Mouse (Mus musculus): ENCODE results near the gene Sema6b.

Sema6b gene

DNA sequence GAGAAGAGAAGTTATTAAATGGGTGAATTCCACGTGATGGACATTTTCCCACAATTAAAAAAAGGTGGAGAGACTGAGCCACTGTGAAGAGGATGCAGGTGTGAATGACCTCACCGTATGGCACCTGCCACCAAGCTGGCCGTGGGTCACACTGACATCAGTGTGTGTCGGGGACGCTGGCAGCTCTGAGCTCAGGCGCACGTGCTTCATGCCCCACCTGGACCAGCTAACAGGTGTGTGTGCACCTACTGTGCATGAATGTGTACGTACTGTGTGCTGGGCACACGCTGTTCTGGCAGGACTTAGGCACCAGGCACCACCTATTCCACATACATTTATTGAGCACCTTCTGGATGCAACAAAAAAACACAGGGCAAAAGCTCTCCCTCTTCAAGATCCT, 4.4 kb upstream of the Sema6b start:
- no peak for DNase-seq

DNA sequence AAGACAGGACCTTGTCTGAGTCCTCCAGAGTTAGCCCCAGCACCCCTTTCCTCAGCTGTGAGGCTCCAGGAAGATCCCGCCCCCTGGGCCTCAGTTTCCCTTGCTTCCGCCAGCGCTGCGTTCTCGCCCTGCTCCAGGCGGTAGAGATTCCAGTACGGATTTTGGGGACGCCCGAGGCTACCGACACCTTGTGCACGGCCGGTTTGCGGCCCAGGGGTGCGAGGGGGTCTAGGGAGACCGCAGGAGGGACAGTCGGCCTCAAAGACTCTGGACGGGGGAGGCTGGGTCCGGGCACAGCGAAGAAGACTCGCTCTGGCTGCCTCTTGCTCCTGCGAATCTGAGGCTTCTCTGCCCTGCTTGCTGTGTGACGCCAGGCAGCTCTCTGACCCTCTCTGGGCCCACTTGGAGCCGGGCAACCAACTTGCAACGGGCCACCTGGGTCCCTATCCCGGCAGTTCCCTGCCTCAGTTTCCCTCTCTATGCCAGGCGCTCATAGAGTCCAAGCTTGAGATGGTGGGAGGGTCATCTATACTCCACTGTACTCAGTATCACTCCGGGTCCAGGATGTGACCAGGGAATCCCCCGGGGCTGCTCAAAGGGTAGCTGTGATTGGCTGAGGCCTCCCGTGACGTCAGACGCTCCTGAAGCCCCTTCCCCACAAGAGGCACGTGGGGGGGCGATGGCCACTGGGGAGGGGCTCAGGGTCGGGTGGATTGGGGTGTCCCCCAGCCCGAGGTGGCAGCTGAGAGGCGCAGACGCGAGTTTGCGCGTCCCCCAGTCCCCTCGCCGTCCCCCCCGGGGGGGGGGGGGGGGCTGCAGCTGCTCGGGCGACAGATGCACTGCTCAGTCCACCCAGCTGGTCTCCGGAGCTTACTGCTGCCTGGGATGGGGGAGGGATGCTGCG, 1.8 kb upstream of the Sema6b start:
- DNase-seq = peak; percentile 80

DNA sequence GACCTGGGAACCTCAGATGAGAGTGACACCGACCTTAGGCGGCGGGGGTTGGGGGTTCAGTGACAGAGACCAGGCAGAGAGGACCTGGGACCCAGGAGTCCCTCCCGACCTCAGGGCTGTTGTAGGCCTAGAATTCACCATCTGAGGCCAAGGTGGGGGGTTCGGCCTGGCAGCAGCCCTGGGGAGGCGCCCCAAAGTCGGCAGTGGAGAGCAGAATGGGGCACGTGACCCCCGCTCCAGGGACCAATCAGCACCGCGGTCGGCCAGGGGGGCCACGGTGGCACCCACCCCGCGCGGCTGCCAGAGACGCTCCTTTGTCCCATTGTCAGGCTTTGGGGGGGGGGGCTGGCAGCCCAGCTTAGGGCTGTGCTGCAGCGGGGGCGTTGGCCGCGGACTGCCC, 788 bp downstream of the Sema6b start:
- no peak for DNase-seq

DNA sequence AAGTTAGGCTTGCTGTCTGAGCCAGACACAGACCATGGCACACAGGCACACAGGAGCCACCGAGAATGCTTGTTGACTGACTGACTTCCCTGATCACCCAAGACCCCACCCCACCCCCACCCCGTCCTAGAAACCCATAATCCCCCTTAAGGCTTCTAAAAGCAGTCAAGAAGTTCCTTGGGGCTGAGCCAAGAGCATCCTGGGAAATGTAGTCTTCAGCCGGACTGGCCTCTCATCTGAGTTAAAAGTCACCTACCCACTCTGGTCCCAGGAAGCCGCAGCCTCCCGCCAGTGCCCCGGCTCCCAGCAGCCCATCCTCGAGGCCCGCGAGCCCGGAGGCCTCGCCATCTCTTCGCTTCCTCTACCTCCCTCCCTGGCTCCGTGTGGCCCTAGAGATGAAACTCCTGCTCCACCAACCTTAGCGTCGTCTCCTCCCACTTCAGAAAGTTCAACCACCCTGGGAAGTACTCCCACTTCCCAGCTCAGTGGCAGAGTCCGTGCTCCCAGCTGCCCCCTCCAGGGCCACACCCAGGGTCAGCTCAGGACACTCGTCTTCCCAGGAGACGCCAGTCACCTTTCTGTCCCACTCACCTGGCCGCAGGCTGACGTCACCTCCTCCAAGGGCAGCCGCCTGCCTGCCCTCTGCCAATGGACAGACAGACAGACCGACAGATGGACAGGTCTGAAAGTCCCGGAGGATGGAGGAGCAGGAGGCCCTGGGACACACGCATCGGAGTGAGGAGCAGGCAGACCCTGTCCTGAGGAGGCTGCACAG, 2.1 kb downstream of the Sema6b start:
- no peak for DNase-seq

DNA sequence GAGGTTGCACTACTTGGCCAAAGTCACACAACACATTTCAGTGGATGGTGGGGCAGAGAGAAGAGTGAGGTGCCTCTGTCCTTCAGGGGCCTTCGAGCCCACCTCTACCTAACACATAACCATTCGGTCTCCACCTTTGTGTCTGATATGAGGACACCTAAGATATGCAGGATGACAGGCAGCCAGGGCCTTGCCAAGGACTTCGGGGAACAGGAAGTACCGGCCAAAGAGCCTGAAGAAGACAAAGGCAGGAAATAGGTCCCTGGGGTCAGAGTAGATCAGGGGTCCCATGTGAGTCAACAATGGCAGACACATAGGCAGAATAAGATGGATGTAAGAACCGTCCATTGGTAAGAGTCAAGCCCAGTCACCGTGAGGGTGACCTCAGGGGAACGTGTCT, 3.6 kb downstream of the Sema6b start:
- DNase-seq = no peak

DNA sequence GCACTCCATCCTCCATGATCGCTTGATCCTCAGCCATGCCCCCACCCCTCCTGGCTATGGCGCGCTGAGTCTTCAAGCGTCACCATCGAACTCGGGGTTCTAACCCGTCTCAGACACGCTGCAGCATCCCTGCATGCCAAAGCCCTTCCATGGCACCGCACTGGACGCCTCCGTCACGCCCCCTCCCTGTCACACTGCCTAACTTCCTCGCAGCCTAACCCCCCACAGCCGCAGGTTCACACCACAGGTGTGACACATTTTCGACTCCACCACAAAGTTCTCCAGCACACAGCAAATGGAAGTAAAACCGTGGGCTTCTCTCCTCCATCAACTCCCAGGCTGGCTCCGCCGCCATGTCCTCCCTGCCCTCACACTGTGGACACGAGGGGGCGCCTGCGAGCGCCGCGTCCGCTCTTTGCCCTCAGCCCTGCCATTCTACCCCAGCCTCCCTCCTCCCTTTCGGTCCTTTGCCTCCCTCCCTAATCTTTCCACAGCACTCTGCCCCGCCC, 5.6 kb downstream of the Sema6b start:
- peak; percentile 72 for DNase-seq

DNA sequence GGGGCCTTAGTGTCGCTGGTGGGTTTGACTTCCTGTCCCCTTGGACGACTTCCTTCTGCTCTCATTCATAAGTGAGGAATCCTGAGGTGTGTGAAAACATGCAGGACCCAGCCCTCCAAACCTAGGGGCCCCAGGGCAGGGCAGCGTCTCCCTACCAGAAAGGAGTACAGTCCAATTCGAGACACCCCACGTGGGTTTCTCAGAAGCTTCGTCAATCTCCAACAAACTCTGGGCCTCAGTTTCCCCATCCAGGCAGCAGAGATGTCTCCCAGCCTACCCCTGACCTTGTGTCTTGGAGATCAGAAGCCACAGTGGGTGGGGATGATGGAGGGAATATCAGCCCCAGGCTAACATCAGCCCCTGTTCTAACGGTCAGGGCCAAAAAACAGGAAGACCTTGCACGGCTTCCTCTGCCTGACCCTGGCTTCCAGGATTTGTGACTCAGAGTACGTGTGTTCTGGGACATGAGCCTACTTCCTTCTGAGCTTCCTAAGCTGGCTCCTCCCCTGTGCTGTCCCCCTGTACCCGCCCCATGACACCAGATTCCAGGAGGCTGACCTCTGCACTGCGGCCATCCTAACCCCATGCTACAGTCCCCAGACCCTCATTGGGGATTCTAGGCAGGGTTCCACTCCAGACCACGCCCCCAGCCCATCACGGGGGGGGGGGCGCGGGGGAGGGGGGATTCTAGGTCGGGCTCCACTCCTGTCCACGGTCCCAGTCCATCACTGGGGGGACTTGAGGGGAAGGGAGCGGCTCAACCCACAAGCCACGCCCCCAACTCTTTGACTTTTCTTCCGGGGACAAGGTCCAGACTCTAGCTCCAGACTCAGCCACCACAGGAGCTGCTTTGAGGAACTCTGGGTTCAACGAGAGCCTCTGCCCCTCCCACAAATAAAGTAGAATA, 6.4 kb downstream of the Sema6b start:
- no peak for DNase-seq

DNA sequence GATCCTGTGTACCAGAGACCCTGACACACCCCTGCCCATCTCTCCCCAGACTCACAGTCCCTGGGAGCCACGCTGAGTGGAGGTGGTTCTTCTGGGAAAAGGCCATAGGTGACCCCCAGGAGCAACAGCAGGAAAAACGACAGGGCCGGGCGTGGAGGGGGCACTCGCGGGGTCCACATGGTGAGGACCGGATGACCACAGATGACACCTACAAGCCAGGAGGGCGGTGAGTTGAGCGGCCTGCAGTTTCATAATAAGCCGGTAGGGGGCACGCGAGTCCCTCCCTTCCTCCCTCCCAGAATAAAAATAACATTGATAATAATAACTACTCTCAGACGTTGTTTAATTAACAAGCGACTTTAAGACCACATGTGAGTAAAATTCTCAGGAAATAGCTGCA, 7.5 kb downstream of the Sema6b start:
- peak; percentile 70 for DNase-seq

DNA sequence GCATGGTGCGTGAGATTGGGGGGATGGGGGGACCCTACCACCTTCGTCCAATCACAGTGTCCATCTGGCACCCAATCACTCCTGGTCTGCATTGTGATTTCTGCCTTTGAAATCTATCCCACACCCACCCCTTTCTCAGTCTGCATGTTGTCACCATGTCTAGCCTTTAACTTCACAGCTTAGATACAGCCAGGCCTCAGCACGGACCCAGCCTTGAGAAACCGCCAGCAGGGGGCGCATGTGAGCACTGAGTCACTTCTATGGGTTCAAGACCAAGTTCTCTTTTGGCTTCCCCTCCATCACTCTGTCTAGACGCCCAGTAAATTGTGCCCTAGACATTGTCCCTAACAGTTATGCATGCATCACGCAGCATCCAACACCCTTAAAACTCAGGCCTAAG, 8.3 kb downstream of the Sema6b start:
- DNase-seq = peak; percentile 69

DNA sequence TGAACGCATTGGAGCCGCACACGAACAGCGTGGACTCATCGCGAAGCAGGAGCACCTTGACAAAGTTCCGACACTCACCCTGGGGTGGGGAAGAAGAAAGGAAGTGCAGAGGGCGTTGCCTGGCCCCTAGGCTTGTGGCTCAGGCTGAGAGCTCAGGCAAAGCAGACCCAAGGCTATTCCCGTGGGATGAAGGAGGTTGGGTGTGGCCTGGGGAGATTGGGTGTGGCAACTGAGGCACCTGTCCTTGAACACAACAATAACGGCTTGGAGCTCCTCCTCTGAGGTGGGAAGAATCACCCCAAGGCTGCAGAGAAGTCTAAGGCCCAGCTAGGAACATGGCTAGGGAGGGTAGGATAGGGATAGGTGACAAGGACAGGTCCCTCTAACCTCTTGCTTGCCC, 9.0 kb downstream of the Sema6b start:
- DNase-seq = no peak

DNA sequence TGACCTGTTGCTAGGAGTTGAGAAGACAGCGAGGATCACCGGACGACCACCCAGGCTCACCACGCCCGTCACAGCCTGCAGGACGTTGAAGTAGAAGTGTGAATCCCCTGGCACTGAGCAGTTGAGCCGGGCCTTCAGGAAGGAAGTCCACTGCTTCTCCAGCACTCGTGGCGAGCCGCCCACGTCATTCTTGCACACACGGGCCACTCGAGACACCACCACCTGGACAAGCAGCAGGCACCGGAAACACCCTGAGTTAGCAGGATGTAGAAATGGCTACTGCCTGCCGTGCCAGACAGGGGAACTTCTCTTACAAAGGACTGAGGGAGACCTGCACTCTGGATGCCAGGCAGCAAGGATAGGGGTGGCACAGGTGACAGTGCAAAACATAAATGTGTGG, 11.9 kb downstream of the Sema6b start:
- DNase-seq = no peak

DNA sequence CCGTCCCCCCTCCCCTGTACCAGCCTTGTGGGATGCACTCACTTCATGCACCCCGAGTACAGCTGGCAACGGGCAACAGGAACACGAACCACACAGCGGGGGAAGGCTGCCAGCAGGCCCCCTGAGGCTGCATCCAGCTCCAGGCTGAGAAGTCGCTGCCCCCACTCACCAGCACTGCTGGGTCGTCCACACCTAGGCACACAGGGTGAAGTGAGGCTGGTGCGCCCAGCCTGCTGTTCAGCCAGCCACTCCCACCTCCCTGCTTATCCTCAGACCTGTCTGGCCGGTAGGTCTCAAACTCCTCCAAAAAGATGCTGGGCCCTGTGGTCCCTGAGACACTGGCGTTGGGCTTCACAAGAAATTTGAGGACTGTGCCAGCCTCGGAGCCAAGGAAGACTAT, 14.0 kb downstream of the Sema6b start:
- no peak for DNase-seq

DNA sequence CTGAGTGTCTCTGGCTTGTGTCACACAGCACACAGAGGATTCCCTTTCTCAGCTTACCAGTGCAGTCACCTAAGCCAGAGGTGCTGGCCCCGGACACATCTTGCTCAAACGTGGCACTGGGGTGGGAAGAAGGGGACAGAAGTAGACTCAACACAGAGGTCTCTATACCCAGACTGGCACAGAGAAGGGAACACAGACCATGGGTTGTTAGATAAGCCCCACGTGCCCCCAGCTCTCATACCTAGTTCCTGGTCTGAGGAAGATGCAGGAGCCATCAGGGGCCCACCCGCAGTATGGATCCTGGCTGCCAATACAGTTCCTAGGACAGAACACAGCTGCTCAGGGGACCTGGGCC, 14.9 kb downstream of the Sema6b start:
- DNase-seq = no peak

DNA sequence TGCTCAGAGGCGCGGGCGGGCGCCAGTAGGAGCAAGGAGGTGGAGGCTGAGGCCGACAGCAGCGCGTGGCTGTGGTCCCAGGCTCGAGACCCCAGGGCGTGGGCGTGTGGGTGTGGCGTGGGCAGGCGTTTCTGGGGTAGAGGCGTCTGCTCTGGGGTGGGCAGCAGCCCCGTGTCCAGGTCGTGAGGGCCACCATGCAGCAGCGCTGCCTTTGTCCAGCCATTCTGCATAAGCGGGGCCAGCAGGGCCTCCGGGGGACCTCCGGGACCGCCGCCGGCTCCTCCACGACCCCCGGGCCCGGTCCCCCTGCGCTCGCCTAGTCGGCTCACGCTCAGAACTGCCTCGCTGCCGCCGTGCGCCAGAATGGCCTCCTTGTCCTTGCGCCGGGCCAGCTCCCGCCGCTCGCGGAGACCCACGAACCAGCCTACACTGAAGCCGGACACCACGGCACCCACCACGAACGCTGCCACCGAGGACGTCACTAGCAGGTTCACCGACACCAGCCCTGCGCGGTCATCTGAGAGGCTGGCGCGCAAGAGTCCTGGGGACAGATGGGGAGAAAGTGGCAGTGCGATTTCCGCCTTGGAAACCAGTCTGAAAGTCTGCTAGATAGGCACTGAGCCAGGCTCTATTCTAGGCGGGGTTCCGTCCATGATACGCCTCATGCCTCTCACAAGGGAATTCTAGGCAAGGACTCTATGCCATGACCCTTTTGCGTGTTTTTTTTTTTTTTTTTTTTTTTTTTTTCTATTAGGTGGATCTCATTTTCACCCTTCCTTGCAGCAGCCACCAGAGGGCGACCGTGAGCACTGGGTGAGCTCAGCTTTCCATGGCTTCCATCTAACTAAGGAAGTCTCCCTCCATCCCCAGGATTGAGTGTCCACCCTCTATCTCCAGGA, 15.5 kb downstream of the Sema6b start:
- peak; percentile 78 for DNase-seq

DNA sequence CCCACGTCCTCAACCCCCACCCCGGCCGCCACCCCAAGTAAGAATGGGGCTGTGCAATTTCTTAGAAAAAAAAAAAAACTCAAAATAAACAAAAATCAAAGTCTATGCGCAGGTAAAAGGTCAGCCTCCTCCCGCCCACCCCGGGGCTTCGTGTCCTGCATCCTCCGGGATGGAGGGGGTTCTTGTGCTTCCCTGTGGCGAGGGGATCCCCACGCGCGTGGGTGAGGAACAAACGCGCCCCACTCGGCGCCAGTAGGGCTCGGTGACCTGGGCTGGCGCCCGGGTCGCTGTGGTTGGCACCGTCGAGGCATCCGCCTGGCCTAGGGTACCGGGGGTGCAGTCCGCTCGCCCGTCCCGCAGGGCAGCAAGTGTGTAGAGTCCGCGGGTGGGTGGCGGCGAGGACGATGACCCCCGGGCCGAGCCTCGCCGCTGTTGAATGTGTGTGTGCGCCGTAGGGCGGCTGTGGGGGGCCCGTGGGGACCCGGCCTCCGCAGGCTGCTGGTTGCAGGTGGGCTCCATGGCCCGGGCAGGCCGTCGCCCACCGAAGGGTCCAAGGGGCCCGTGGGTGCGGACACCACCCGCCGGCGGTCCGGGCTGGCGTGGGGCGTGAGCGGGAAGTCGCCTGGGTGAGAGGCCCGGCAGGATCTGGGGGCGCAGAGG, 16.3 kb downstream of the Sema6b start:
- DNase-seq = no peak

DNA sequence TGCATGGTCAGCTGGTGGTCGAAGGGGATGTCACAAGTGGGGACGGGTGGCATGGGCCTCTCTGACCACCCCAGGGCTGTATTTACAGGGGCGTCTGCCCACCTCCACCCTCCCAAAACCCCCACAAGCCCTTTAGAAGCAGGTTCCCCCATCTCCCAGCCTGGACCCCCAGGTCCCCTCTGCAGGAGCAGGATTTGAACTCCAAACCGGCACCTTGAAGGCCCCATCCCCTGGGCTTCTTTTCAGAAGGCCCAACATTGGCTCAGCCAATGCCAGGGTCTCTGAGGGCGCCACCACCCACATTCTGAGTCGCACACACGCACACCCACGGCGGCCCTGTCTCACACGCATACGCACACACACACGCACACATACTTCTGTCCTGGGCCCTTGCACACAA, 17.0 kb downstream of the Sema6b start:
- no peak for DNase-seq

DNA sequence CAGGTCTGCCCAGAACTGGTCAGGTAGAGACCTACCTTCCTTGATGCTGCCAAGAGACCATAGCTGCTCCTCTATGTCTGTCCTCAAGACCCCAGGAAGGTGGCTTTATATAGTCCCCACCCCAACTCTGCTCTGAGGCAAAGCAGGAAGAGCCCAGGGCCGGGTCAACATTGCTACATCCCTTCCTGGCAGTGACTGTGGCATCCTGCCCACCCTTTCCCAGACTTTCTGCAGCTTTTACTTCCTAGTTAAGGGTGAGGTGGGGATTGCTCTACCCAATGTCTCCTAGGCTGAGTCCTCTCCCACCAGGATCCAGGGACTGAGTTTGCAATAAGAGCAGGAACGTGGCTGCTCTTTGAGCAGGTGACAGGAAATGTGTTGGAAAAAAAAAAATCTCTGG, 18.3 kb downstream of the Sema6b start, which contains the start of gene Lrg1:
Gene Lrg1, minus strand, starts transcription at position 176 of the 400 bp plus-strand sequence.
- no peak for DNase-seq

DNA sequence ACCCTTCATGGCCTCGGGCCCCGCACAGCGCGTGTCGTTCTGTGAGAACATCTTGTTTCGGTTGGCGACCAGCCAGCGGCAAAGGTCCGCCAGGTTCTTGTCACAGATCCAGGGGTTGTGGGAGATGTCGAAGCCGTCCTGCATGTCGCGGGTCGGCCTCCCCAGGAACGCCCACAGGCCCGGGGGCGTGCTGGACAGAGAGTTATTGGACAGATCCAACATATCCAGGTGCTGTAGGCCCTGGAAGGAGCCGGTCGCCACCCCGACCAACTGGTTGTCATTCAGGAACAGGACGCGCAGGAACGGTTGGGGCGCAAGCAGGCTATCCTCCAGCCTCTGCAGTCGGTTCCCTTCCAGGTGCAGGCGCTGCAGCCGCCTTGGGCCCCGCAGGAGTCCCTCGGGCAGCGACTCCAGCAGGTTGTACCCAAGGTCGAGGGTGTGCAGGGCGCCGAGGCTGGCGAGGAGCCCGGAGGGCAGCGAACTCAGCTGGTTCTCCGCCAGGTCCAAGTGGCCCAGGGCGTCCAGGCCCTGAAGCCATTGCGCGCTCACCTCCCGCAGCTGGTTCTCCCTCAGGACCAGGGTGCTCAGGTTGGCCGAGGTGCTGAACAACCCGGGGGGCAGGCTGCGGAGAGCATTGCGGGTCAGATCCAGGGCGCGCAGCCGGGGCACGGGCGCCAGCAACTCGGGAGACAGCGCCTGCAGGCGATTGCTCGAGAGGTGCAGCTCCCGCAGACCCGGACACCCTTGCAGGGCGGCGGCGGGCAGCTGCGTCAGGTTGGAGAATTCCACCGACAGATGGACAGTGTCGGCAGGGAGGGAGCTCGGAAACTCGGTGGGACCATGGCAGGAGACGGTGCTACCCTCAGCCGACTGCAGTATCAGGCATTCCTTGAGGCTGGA, 19.9 kb downstream of the Sema6b start:
- no peak for DNase-seq

DNA sequence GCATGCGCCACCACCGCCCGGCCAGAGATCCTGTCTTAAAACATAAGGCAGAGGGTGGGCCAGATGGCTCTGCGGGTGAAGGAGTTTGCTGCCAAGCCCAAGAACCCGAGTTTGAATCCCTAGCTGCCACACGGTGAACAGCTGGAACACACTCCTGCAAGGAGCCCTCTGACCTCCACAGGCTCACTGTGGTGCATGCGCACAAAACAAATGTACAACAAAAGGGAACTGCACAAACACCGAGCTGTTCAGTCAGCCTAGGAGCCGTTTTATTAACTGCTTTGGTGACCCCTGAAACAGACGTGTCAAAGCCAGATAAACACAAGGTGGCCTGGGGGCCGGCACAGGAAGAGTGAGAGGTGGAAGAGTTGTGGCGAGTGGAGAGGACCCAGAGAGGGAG, 20.7 kb downstream of the Sema6b start:
- DNase-seq = no peak

DNA sequence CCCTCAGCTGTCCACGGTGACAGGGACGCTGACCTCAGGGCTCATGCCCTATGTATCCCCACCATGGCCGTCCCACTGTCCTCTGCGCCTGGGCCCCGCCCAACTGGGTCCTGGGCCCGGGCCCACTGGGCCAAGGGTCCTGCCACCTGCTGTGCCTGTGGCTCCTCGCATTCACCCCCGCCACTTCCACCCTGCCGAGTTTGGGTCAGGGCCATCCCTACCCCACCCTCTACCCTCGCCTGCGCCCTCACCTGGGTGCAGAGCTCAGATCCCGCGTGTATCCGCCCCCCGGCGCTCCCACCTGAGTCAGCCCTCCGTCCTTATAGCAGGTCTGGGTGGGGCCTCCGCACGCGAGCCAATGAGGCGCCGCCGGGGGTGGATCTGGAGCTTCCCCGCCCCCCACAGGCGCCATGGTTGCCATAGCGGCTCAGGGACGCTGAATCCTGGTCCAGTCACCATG, 22.9 kb downstream of the Sema6b start, which contains the start of gene Plin5:
Gene Plin5, minus strand, starts transcription at position 346 of the 460 bp plus-strand sequence.
- peak; percentile 71 for DNase-seq
